Mouse (Mus musculus): ENCODE data around the gene Pard6b.
"Not testable (repeated sequence)": the region's sequence is repeated elsewhere in the genome, so short reads cannot be mapped to it uniquely, and the experiment has no call there.

The Pard6b gene

GRCm38 (mm10) chr2:168103341-168103740 lies 22.5 kb downstream of the Pard6b start:
- no peak for DNase-seq

- no peak for DNase-seq
These were observed 23.8 kb downstream of the Pard6b start for GRCm38 (mm10) chr2:168104375-168105144.

GRCm38 (mm10) chr2:168105271-168105670 lies 24.5 kb downstream of the Pard6b start:
- no peak for DNase-seq

GRCm38 (mm10) chr2:168106701-168107178 lies 25.9 kb downstream of the Pard6b start:
- DNase-seq: peak; percentile 89

GRCm38 (mm10) chr2:168107356-168107755 lies 26.6 kb downstream of the Pard6b start:
- no peak for DNase-seq

GRCm38 (mm10) chr2:168107901-168108300 lies 27.1 kb downstream of the Pard6b start:
- not testable (repeated sequence) for DNase-seq

GRCm38 (mm10) chr2:168111902-168112301 lies 31.1 kb downstream of the Pard6b start:
- peak; percentile 44 for DNase-seq

GRCm38 (mm10) chr2:168113263-168113662 lies 32.5 kb downstream of the Pard6b start:
- DNase-seq: no peak

GRCm38 (mm10) chr2:168113692-168114091 lies 32.9 kb downstream of the Pard6b start:
- DNase-seq: no peak

GRCm38 (mm10) chr2:168114699-168115350 lies 34.0 kb downstream of the Pard6b start:
- DNase-seq: no peak

GRCm38 (mm10) chr2:168115826-168116225 lies 35.0 kb downstream of the Pard6b start:
- no peak for DNase-seq

GRCm38 (mm10) chr2:168117147-168117546 lies 36.3 kb downstream of the Pard6b start:
- DNase-seq: peak; percentile 49

GRCm38 (mm10) chr2:168117553-168117952 lies 36.7 kb downstream of the Pard6b start:
- no peak for DNase-seq

GRCm38 (mm10) chr2:168117967-168118366 lies 37.2 kb downstream of the Pard6b start:
- DNase-seq: no peak

- no peak for DNase-seq
These were observed 37.7 kb downstream of the Pard6b start for GRCm38 (mm10) chr2:168118456-168118855.

- DNase-seq: no peak
These were observed 38.3 kb downstream of the Pard6b start for GRCm38 (mm10) chr2:168119123-168119522.

GRCm38 (mm10) chr2:168120906-168121305 lies 40.1 kb downstream of the Pard6b start:
- no peak for DNase-seq

- no peak for DNase-seq
These were observed 42.8 kb downstream of the Pard6b start for GRCm38 (mm10) chr2:168123652-168124051.

- no peak for DNase-seq
These were observed 44.7 kb downstream of the Pard6b start for GRCm38 (mm10) chr2:168125288-168126089.

GRCm38 (mm10) chr2:168127767-168128166 lies 47.0 kb downstream of the Pard6b start:
- DNase-seq: no peak

GRCm38 (mm10) chr2:168128211-168128859 lies 47.5 kb downstream of the Pard6b start:
- DNase-seq: peak; percentile 70

GRCm38 (mm10) chr2:168130046-168130445 lies 49.2 kb downstream of the Pard6b start:
- no peak for DNase-seq

GRCm38 (mm10) chr2:168137161-168137560 lies 56.4 kb downstream of the Pard6b start:
- DNase-seq: no peak

Measured in cerebellum, adult 9-11 months (tissue).